Mouse (Mus musculus): ENCODE measurements around the gene Fam189a1. TPM values are rescaled to one million over a fixed set of nuclear protein-coding genes. Genes with fewer than 3 reads are reported as not detected.
A peak's percentile ranks its signal among the peaks of the same experiment; 100 is the strongest.

Gene Fam189a1
- total RNA-seq, 2 experiments from 2014 or later = not detected

- no peak for ATAC-seq (replicated peaks; ENCODE audit: poor library complexity)
These were observed 197.3 kb downstream of the Fam189a1 start for GRCm38 (mm10) chr7:64959087-64959486.

- no peak for ATAC-seq (replicated peaks; ENCODE audit: poor library complexity)
These were observed 204.2 kb downstream of the Fam189a1 start for GRCm38 (mm10) chr7:64952181-64952580.

GRCm38 (mm10) chr7:64950771-64951099 lies 205.6 kb downstream of the Fam189a1 start:
- no peak for ATAC-seq (replicated peaks; ENCODE audit: poor library complexity)

- peak; percentile 90 for ATAC-seq (replicated peaks; ENCODE audit: poor library complexity)
These were observed 206.2 kb downstream of the Fam189a1 start for GRCm38 (mm10) chr7:64949910-64950770.

- ATAC-seq (replicated peaks; ENCODE audit: poor library complexity) = no peak
These were observed 206.9 kb downstream of the Fam189a1 start for GRCm38 (mm10) chr7:64949465-64949864.

- ATAC-seq (replicated peaks; ENCODE audit: poor library complexity) = no peak
These were observed 211.7 kb downstream of the Fam189a1 start for GRCm38 (mm10) chr7:64944686-64945085.

GRCm38 (mm10) chr7:64944175-64944574 lies 212.2 kb downstream of the Fam189a1 start:
- no peak for ATAC-seq (replicated peaks; ENCODE audit: poor library complexity)

- no peak for ATAC-seq (replicated peaks; ENCODE audit: poor library complexity)
These were observed 219.4 kb downstream of the Fam189a1 start for GRCm38 (mm10) chr7:64936927-64937326.

- ATAC-seq (replicated peaks; ENCODE audit: poor library complexity) = no peak
These were observed 222.3 kb downstream of the Fam189a1 start for GRCm38 (mm10) chr7:64934115-64934514.

- no peak for ATAC-seq (replicated peaks; ENCODE audit: poor library complexity)
These were observed 225.4 kb downstream of the Fam189a1 start for GRCm38 (mm10) chr7:64930980-64931379.

GRCm38 (mm10) chr7:64923918-64924317 lies 232.5 kb downstream of the Fam189a1 start:
- ATAC-seq (replicated peaks; ENCODE audit: poor library complexity) = no peak

GRCm38 (mm10) chr7:64921189-64921588 lies 235.2 kb downstream of the Fam189a1 start:
- ATAC-seq (replicated peaks; ENCODE audit: poor library complexity) = no peak

GRCm38 (mm10) chr7:64920735-64921134 lies 235.6 kb downstream of the Fam189a1 start:
- ATAC-seq (replicated peaks; ENCODE audit: poor library complexity) = no peak

GRCm38 (mm10) chr7:64916654-64917053 lies 239.7 kb downstream of the Fam189a1 start:
- no peak for ATAC-seq (replicated peaks; ENCODE audit: poor library complexity)

GRCm38 (mm10) chr7:64915121-64915520 lies 241.2 kb downstream of the Fam189a1 start:
- no peak for ATAC-seq (replicated peaks; ENCODE audit: poor library complexity)

GRCm38 (mm10) chr7:64911945-64912344 lies 244.4 kb downstream of the Fam189a1 start:
- ATAC-seq (replicated peaks; ENCODE audit: poor library complexity) = no peak

GRCm38 (mm10) chr7:64910208-64910607 lies 246.2 kb downstream of the Fam189a1 start:
- ATAC-seq (replicated peaks; ENCODE audit: poor library complexity) = no peak

GRCm38 (mm10) chr7:64906955-64907354 lies 249.4 kb downstream of the Fam189a1 start:
- ATAC-seq (replicated peaks; ENCODE audit: poor library complexity) = no peak

- ATAC-seq (replicated peaks; ENCODE audit: poor library complexity) = no peak
These were observed 250.9 kb downstream of the Fam189a1 start for GRCm38 (mm10) chr7:64905506-64905905.

- ATAC-seq (replicated peaks; ENCODE audit: poor library complexity) = no peak
These were observed 256.1 kb downstream of the Fam189a1 start for GRCm38 (mm10) chr7:64900249-64900648.

GRCm38 (mm10) chr7:64896587-64896986 lies 259.8 kb downstream of the Fam189a1 start:
- 0 out of 2 replicates have a peak, but pooled peaks have one; percentile 46 for ATAC-seq (replicated peaks; ENCODE audit: poor library complexity)

GRCm38 (mm10) chr7:64895685-64896101 lies 260.7 kb downstream of the Fam189a1 start:
- no peak for ATAC-seq (replicated peaks; ENCODE audit: poor library complexity)

GRCm38 (mm10) chr7:64891139-64891538 lies 265.2 kb downstream of the Fam189a1 start:
- no peak for ATAC-seq (replicated peaks; ENCODE audit: poor library complexity)

All from megakaryocyte progenitor cell, adult 5-6 weeks (primary cell).